Comparison of ENCODE assay signal across 17 mouse cellular contexts in genomic region chr1:189646597-189646996, GRCm38 (mm10). TPM values are rescaled to one million over a fixed set of nuclear protein-coding genes. Genes with fewer than 3 reads are reported as not detected.
DNase-seq lines count a peak whose midpoint lies in the region; ATAC-seq and TF ChIP-seq lines count a peak whose summit lies in the region.
"Had no signal": no experiment of that assay in that cellular context is flagged by ENCODE, and none has a peak within 500 bp of the region (broad histone marks: within the 10 kb centered on the region; RNA-seq: fewer than 3 reads in every experiment).

No protein-coding gene starts in this region.

- DNase-seq in cerebellum, adult 2 months: no peak
- no peak for DNase-seq in cerebellum, adult 8-10 months
- DNase-seq in hindbrain, postnatal 0 days (ENCODE audit: low spot score): peak; percentile 59
- no peak for DNase-seq in lung, postnatal 0 days (ENCODE audit: low spot score)
- no peak for DNase-seq in lung, postnatal 25 days (ENCODE audit: low spot score)
- peak; percentile 64 for DNase-seq in brain, embryonic 14.5 days (ENCODE audit: low read depth)
- no peak for DNase-seq in kidney, adult 11 months
- DNase-seq: adrenal gland, adult 2 months; cerebellum, adult 18-20 months; gastrocnemius, postnatal 10 days; kidney, adult 9 months; liver, embryonic 13.5 days; lung, postnatal 14 days; right cerebral cortex, adult 18-20 months; spleen, adult 18-20 months; thymus, adult 2 months had no signal

- no peak overlapping the region for H3K27ac ChIP-seq in cerebellum, adult 2 months (ENCODE audit: insufficient read depth, low read length)
- no peak overlapping the region for H3K27ac ChIP-seq in hindbrain, postnatal 0 days
- no peak overlapping the region for H3K27ac ChIP-seq in hindbrain, embryonic 13.5 days
- no peak overlapping the region for H3K27ac ChIP-seq in lung, postnatal 0 days (ENCODE audit: low read length)
- H3K27ac ChIP-seq: liver, embryonic 13.5 days had no signal

- TF ChIP-seq CTCF in cerebellum, adult 2 months (IDR thresholded peaks at IDR 0.05; ENCODE audit: borderline replicate concordance, insufficient read depth, low read depth, low read length): peak; percentile 3; the same call in 1 of the 2 replicates
- peak; percentile 70 for TF ChIP-seq CTCF in hindbrain, postnatal 0 days (IDR thresholded peaks at IDR 0.05; ENCODE audit: low read depth)
- peak; percentile 40 for TF ChIP-seq CTCF in lung, postnatal 0 days (IDR thresholded peaks at IDR 0.05)
- TF ChIP-seq CTCF in brain, embryonic 14.5 days (IDR thresholded peaks at IDR 0.05; ENCODE audit: borderline replicate concordance, extremely low read depth, insufficient read depth, insufficient read length): peak; percentile 38; the same call in 1 of the 2 replicates

- no peak overlapping the region for H3K4me3 ChIP-seq in cerebellum, adult 2 months (replicated peaks; ENCODE audit: insufficient read depth, low read depth, low read length)
- H3K4me3 ChIP-seq in hindbrain, postnatal 0 days (ENCODE audit: low read length): no peak overlapping the region
- H3K4me3 ChIP-seq in hindbrain, embryonic 13.5 days: no peak overlapping the region
- no peak overlapping the region for H3K4me3 ChIP-seq in lung, postnatal 0 days (ENCODE audit: low read depth, low read length)
- H3K4me3 ChIP-seq: liver, embryonic 13.5 days had no signal

- 89% methylated on average over 6 of the region's 6 CpGs for WGBS in cerebellum, adult 2 months
- 80% methylated on average over 6 of the region's 6 CpGs for WGBS in hindbrain, postnatal 0 days
- 87% methylated on average over 6 of the region's 6 CpGs for WGBS in hindbrain, embryonic 13.5 days
- 81% methylated on average over 6 of the region's 6 CpGs for WGBS in lung, postnatal 0 days

- no peaks in the 10 kb centered on the region for H3K9me3 ChIP-seq in hindbrain, postnatal 0 days (ENCODE audit: low read length)
- H3K9me3 ChIP-seq in hindbrain, embryonic 13.5 days: no peaks in the 10 kb centered on the region
- no peaks in the 10 kb centered on the region for H3K9me3 ChIP-seq in lung, postnatal 0 days (ENCODE audit: low read length)
- H3K9me3 ChIP-seq: liver, embryonic 13.5 days had no signal

- H3K27me3 ChIP-seq in cerebellum, adult 2 months (ENCODE audit: control insufficient read depth, insufficient read depth, low read length): no peaks in the 10 kb centered on the region
- H3K27me3 ChIP-seq in hindbrain, postnatal 0 days (ENCODE audit: insufficient read depth, low read length): no peaks in the 10 kb centered on the region
- no peaks in the 10 kb centered on the region for H3K27me3 ChIP-seq in hindbrain, embryonic 13.5 days
- no peaks in the 10 kb centered on the region for H3K27me3 ChIP-seq in lung, postnatal 0 days (replicated peaks; ENCODE audit: insufficient read depth, low read length)
- H3K27me3 ChIP-seq: liver, embryonic 13.5 days had no signal

- H3K4me2 ChIP-seq in hindbrain, postnatal 0 days (ENCODE audit: low read depth, low read length): no peak overlapping the region
- no peak overlapping the region for H3K4me2 ChIP-seq in hindbrain, embryonic 13.5 days
- H3K4me2 ChIP-seq in lung, postnatal 0 days (replicated peaks; ENCODE audit: low read depth, low read length): no peak overlapping the region
- H3K4me2 ChIP-seq: liver, embryonic 13.5 days had no signal

- H3K36me3 ChIP-seq in hindbrain, postnatal 0 days (ENCODE audit: insufficient read depth, low read length): no peaks in the 10 kb centered on the region
- 0 out of 2 replicates have a peak, but pooled peaks cover 4% of the 10 kb centered on the region for H3K36me3 ChIP-seq in hindbrain, embryonic 13.5 days
- no peaks in the 10 kb centered on the region for H3K36me3 ChIP-seq in lung, postnatal 0 days (ENCODE audit: insufficient read depth, low read length)

- no peak for TF ChIP-seq EP300 in lung, postnatal 0 days (IDR thresholded peaks at IDR 0.05)

- TF ChIP-seq POLR2A in cerebellum, adult 2 months (IDR thresholded peaks at IDR 0.05; ENCODE audit: borderline replicate concordance, insufficient read depth, low read length): no peak
- no peak for TF ChIP-seq POLR2A in brain, embryonic 14.5 days (IDR thresholded peaks at IDR 0.05; ENCODE audit: borderline replicate concordance, extremely low read depth, insufficient read depth, insufficient read length, poor library complexity, severe bottlenecking)

- H3K4me1 ChIP-seq in cerebellum, adult 2 months (ENCODE audit: control insufficient read depth, insufficient read depth, low read length): no peaks in the 10 kb centered on the region
- no peaks in the 10 kb centered on the region for H3K4me1 ChIP-seq in hindbrain, postnatal 0 days (ENCODE audit: insufficient read depth, low read length)
- peaks cover 11% of the 10 kb centered on the region for H3K4me1 ChIP-seq in hindbrain, embryonic 13.5 days (replicated peaks)
- no peaks in the 10 kb centered on the region for H3K4me1 ChIP-seq in lung, postnatal 0 days (ENCODE audit: insufficient read depth, low read depth, low read length)
- H3K4me1 ChIP-seq: liver, embryonic 13.5 days had no signal

- no peak overlapping the region for H3K9ac ChIP-seq in hindbrain, postnatal 0 days (replicated peaks; ENCODE audit: low read length)
- H3K9ac ChIP-seq in hindbrain, embryonic 13.5 days: no peak overlapping the region
- no peak overlapping the region for H3K9ac ChIP-seq in lung, postnatal 0 days (replicated peaks; ENCODE audit: low read depth)
- H3K9ac ChIP-seq: liver, embryonic 13.5 days had no signal

- 0 out of 2 replicates have a peak, but pooled peaks have one; percentile 34 for ATAC-seq in hindbrain, postnatal 0 days
- ATAC-seq in hindbrain, embryonic 13.5 days (ENCODE audit: low FRiP score): no peak
- no peak for ATAC-seq in lung, postnatal 0 days

RNA-seq across cellular contexts. Expression of gene Cenpf, which starts 41.3 kb away (rescaled TPM):
- 0.05 and 0.07 TPM in 2 replicates for polyA plus RNA-seq in cerebellum, adult 2 months (2012; rRNA removed)
- 4.8 and 5.4 TPM in 2 replicates for total RNA-seq in hindbrain, postnatal 0 days (2014; rRNA removed)
- polyA plus RNA-seq in hindbrain, postnatal 0 days (2015; fragmentation: Nextera tagmentation; extraction: Ambion mirVana): 22.5 and 26.9 TPM in 2 replicates
- 26.8 and 28.4 TPM in 2 replicates for polyA plus RNA-seq in hindbrain, embryonic 13.5 days (2015; fragmentation: Nextera tagmentation; extraction: Ambion mirVana)
- polyA plus RNA-seq in lung, postnatal 0 days (2015; fragmentation: Nextera tagmentation; extraction: Ambion mirVana): 4.1 and 6.3 TPM in 2 replicates
- 10.9 and 11.3 TPM in 2 replicates for polyA plus RNA-seq in brain, embryonic 14.5 days (2012; rRNA removed)

Comparison
In these comparisons a context has a peak if more than half of its experiments do, and no peak if none do; other contexts are left out.
1. DNase-seq: peak in hindbrain, postnatal 0 days (single experiment) and brain, embryonic 14.5 days (single experiment); none in cerebellum, adult 2 months (0 of 2), cerebellum, adult 8-10 months (single experiment), lung, postnatal 0 days (single experiment), lung, postnatal 25 days (single experiment) and kidney, adult 11 months (single experiment).
2. CTCF ChIP-seq: peak in every context shown above with its lines; median percentile 70 in hindbrain, postnatal 0 days; 40 in lung, postnatal 0 days; 38 in brain, embryonic 14.5 days; 3 in cerebellum, adult 2 months.